Mouse (Mus musculus) neural tube, embryonic 11.5 days (tissue): ENCODE measurements around the gene Desi1. TPM values are rescaled to one million over a fixed set of nuclear protein-coding genes. Genes with fewer than 3 reads are reported as not detected.
A peak's percentile ranks its signal among the peaks of the same experiment; 100 is the strongest.

Experiments
- ATAC-seq: fragments of 200-750 bp; cut with Nextera tagmentation; 2 replicates; pipeline ENCODE4 v1.8.0; 2017; ENCODE audit warnings: moderate number of reproducible peaks, mild to moderate bottlenecking, moderate TSS enrichment, moderate library complexity; ENCODE audit not compliant: insufficient read depth, low FRiP score, low TSS enrichment
- DNase-seq: peaks from one replicate; pipeline ENCODE4 v3.0.0-alpha.2; 2015; ENCODE audit warnings: low spot score
- H3K27ac ChIP-seq: fragments of 300-500 bp; sonication (generic); 2 replicates; pipeline ENCODE4 v1.5.1; 2014; ENCODE audit warnings: low read depth, mild to moderate bottlenecking, low read length
- H3K27me3 ChIP-seq: fragments of 300-500 bp; sonication (generic); 2 replicates; pipeline ENCODE4 v1.6.1; 2014; ENCODE audit warnings: mild to moderate bottlenecking, low read length, mixed read lengths; ENCODE audit not compliant: control insufficient read depth, insufficient read depth
- H3K36me3 ChIP-seq: fragments of 300-500 bp; sonication (generic); 2 replicates; pipeline ENCODE4 v1.6.1; 2014; ENCODE audit warnings: mild to moderate bottlenecking, low read length, moderate library complexity, mixed read lengths; ENCODE audit not compliant: control insufficient read depth, insufficient read depth
- H3K4me1 ChIP-seq: fragments of 300-500 bp; sonication (generic); 2 replicates; pipeline ENCODE4 v1.6.1; 2014; ENCODE audit warnings: low read length, mixed read lengths; ENCODE audit not compliant: control insufficient read depth, insufficient read depth
- H3K4me2 ChIP-seq: fragments of 300-500 bp; sonication (generic); 2 replicates; pipeline ENCODE4 v1.6.1; 2014; ENCODE audit warnings: low read depth, mild to moderate bottlenecking, moderate library complexity
- H3K4me3 ChIP-seq: fragments of 300-500 bp; sonication (generic); 2 replicates; pipeline ENCODE4 v1.5.1; 2014; ENCODE audit warnings: low read depth, low read length
- H3K9ac ChIP-seq: fragments of 300-500 bp; sonication (generic); 2 replicates; pipeline ENCODE4 v1.6.1; 2014; ENCODE audit warnings: mild to moderate bottlenecking, low read length
- H3K9me3 ChIP-seq: fragments of 300-500 bp; sonication (generic); 2 replicates; pipeline ENCODE4 v1.6.1; 2016; ENCODE audit warnings: low read length; ENCODE audit not compliant: control insufficient read depth
- WGBS: fragments of 180-500 bp; shearing (Covaris S2); extraction: QIAGEN DNeasy Blood & Tissue Kit; methylation state at CpG from one replicate; pipeline ENCODE4 v1.1.7; 2014; 5-methylcytosine and 5-hydroxymethylcytosine counted together
- polyA plus RNA-seq: library from polyadenylated mRNA; unstranded; fragments of >200 nt; fragmentation: Nextera tagmentation; extraction: Ambion mirVana; gene quantifications from 2 replicates; pipeline ENCODE4 v1.2.1, GENCODE M21; 2014

Desi1 gene
- polyA plus RNA-seq, 1 experiment from 2014 or later, result 45.9 TPM

GRCm38 (mm10) chr15:82027276-82027675 lies 6.4 kb downstream of the Desi1 start:
- no peak for ATAC-seq
- WGBS, result 92% methylated on average over 7 of the region's 7 CpGs
- Histone ChIP-seq H3K4me1 (no peaks in the 10 kb centered on the region), H3K9ac (no peak overlapping the region), H3K9me3 (no peaks in the 10 kb centered on the region), H3K27me3 (no peaks in the 10 kb centered on the region), H3K4me2 (no peak overlapping the region), H3K27ac (no peak overlapping the region), H3K36me3 (peaks cover 10% of the 10 kb centered on the region), H3K4me3 (no peak overlapping the region)
- no peak for DNase-seq

GRCm38 (mm10) chr15:82023965-82024635 lies 9.6 kb downstream of the Desi1 start:
- Histone ChIP-seq H3K4me1 (no peaks in the 10 kb centered on the region), H3K4me2 (no peak overlapping the region), H3K27me3 (no peaks in the 10 kb centered on the region), H3K36me3 (peaks cover 8% of the 10 kb centered on the region), H3K9ac (no peak overlapping the region), H3K9me3 (no peaks in the 10 kb centered on the region), H3K27ac (no peak overlapping the region), H3K4me3 (no peak overlapping the region)
- ATAC-seq (no peak), DNase-seq (no peak)
- WGBS, result 92% methylated on average over 6 of the region's 6 CpGs

- no peaks in the 10 kb centered on the region for H3K4me1 ChIP-seq
- no peak for DNase-seq
- no peak overlapping the region for H3K9ac ChIP-seq
- no peak overlapping the region for H3K4me2 ChIP-seq
- no peak for ATAC-seq
- no peak overlapping the region for H3K4me3 ChIP-seq
- H3K36me3 ChIP-seq, result peaks cover 8% of the 10 kb centered on the region
- no peaks in the 10 kb centered on the region for H3K27me3 ChIP-seq
- no peaks in the 10 kb centered on the region for H3K9me3 ChIP-seq
- 95% methylated on average over 13 of the region's 13 CpGs for WGBS
- no peak overlapping the region for H3K27ac ChIP-seq
These were observed 11.1 kb downstream of the Desi1 start for GRCm38 (mm10) chr15:82022535-82023088.

- H3K9me3 ChIP-seq, result no peaks in the 10 kb centered on the region
- ATAC-seq (no peak), DNase-seq (no peak)
- H3K36me3 ChIP-seq, result no peaks in the 10 kb centered on the region; the same call in none of the 2 replicates
- no peak overlapping the region for H3K4me3 ChIP-seq
- H3K27ac ChIP-seq, result no peak overlapping the region
- no peak overlapping the region for H3K4me2 ChIP-seq
- WGBS, result 89% methylated on average over 3 of the region's 3 CpGs
- peaks cover 6% of the 10 kb centered on the region for H3K4me1 ChIP-seq
- H3K9ac ChIP-seq, result no peak overlapping the region
- H3K27me3 ChIP-seq, result no peaks in the 10 kb centered on the region
These were observed 14.4 kb downstream of the Desi1 start for GRCm38 (mm10) chr15:82019288-82019687.

- 80% methylated on average over 4 of the region's 4 CpGs for WGBS
- Histone ChIP-seq H3K4me1 (peaks cover 6% of the 10 kb centered on the region), H3K4me3 (no peak overlapping the region), H3K27me3 (no peaks in the 10 kb centered on the region), H3K9me3 (no peaks in the 10 kb centered on the region), H3K4me2 (no peak overlapping the region), H3K36me3 (no peaks in the 10 kb centered on the region; the same call in 1 of the 2 replicates), H3K9ac (no peak overlapping the region), H3K27ac (no peak overlapping the region)
- no peak for ATAC-seq
- DNase-seq, result no peak
These were observed 16.2 kb downstream of the Desi1 start for GRCm38 (mm10) chr15:82017461-82017860.

- Histone ChIP-seq H3K27ac (no peak overlapping the region), H3K9ac (peak overlapping the region; percentile 86), H3K27me3 (no peaks in the 10 kb centered on the region), H3K9me3 (no peaks in the 10 kb centered on the region), H3K4me3 (peak overlapping the region; percentile 78), H3K4me1 (peaks cover 6% of the 10 kb centered on the region), H3K4me2 (peak overlapping the region; percentile 78), H3K36me3 (no peaks in the 10 kb centered on the region)
- DNase-seq, result no peak
- no peak for ATAC-seq
- 25% methylated on average over 6 of the region's 6 CpGs for WGBS
These were observed 16.8 kb downstream of the Desi1 start for GRCm38 (mm10) chr15:82016830-82017229.

GRCm38 (mm10) chr15:82016101-82016808 lies 17.4 kb downstream of the Desi1 start:
- WGBS, result under 1% methylated on average over 53 of the region's 53 CpGs
- peak; percentile 94 for ATAC-seq

GRCm38 (mm10) chr15:82015392-82016100 lies 18.1 kb downstream of the Desi1 start:
- H3K4me3 ChIP-seq, result peak overlapping the region; percentile 78
- peak overlapping the region; percentile 51 for H3K27ac ChIP-seq
- WGBS, result under 1% methylated on average over 39 of the region's 39 CpGs
- no peaks in the 10 kb centered on the region for H3K9me3 ChIP-seq
- H3K36me3 ChIP-seq, result no peaks in the 10 kb centered on the region
- H3K27me3 ChIP-seq, result no peaks in the 10 kb centered on the region
- H3K4me2 ChIP-seq, result peak overlapping the region; percentile 66
- peak overlapping the region; percentile 86 for H3K9ac ChIP-seq
- peak; percentile 41 for DNase-seq
- H3K4me1 ChIP-seq, result peaks cover 6% of the 10 kb centered on the region
- ATAC-seq, result peak; percentile 78

More at GRCm38 (mm10) chr15:82016101-82016808, 17.4 kb downstream of the Desi1 start:
- peak overlapping the region; percentile 86 for H3K9ac ChIP-seq
- H3K4me1 ChIP-seq, result peaks cover 6% of the 10 kb centered on the region
- H3K27me3 ChIP-seq, result no peaks in the 10 kb centered on the region
- H3K9me3 ChIP-seq, result no peaks in the 10 kb centered on the region
- peak overlapping the region; percentile 78 for H3K4me2 ChIP-seq
- peak overlapping the region; percentile 51 for H3K27ac ChIP-seq
- H3K36me3 ChIP-seq, result no peaks in the 10 kb centered on the region
- H3K4me3 ChIP-seq, result peak overlapping the region; percentile 78
- DNase-seq, result peak; percentile 99
